Mouse (Mus musculus) spleen, postnatal 36 days (tissue): ENCODE results near the gene Rcor3.

Experiments
- DNase-seq, 2 experiments: peaks; one replicate each; pipeline ENCODE4 v3.0.0; 2022; ENCODE audit warnings: low spot score in 2 of 2, mixed read lengths in 1 of 2

Gene Rcor3

GRCm38 (mm10) chr1:192070618-192071051 is 67.2 kb downstream of the Rcor3 start:
- no peak for DNase-seq

- DNase-seq = no peak
Measured at GRCm38 (mm10) chr1:192069971-192070591, 67.8 kb downstream of the Rcor3 start.

GRCm38 (mm10) chr1:192068188-192068587 is 69.7 kb downstream of the Rcor3 start:
- DNase-seq = no peak

DNA sequence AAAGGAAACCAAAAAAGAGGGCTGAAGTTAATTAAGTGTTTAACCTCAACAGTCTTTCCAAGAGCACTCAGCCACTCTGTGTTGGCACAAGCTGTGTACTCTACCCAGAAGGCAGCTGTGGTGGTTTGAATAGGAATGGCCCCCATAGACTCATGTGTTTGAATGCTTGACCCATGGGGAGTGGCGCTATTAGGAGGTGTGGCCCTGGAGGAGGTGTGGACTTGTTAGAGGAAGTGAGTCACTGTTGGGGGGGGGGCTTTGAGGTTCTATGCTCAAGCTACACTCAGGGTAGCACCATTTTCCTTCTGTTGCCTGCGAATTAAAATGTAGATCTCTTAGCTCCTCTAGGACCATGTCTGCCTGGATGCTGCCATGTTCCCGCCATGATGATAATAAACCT is 70.9 kb downstream of the Rcor3 start:
- no peak for DNase-seq

GRCm38 (mm10) chr1:192063209-192063946 is 74.5 kb downstream of the Rcor3 start:
- no peak for DNase-seq

DNA sequence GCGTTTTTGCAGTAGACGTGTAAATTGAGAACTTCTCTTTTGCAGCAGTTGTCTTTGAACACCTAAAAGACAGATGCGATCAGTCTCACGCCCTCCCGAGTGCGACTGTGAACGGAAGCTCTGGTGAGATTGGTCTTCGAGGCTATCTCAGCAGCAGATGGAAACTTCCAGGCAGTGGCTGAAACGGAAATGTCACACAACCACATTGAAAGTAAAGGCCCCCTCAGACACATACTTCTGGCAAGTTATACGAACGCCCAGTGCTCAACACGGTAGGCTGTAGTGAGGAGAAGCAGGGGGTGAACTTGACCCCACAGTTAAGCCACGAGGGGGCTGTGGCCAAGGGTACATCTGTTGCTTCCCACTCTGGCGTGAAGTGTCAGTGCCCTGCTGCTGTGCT is 75.2 kb downstream of the Rcor3 start:
- no peak for DNase-seq

- no peak for DNase-seq
Measured at GRCm38 (mm10) chr1:192061666-192062306, 76.1 kb downstream of the Rcor3 start.

DNA sequence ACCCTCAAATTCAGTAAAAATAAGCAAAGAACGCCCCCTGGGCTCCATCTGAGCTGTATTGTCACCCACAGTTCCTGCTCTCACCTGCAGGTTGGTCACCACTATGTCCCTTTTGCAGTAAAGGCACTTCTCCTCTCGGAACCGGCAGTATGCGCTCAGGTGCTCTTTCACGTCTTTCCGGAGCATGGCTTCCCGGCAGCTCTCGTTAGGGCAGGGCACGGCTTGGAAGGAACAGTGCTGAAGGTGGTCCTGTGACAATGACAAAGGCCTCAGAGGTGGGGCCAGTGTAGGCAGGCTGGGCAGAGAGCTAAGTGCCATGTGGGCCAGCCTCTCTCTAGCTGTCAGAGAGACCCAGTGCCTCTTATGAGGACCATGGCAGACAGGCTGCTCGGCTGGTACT is 79.0 kb downstream of the Rcor3 start:
- no peak for DNase-seq

DNA sequence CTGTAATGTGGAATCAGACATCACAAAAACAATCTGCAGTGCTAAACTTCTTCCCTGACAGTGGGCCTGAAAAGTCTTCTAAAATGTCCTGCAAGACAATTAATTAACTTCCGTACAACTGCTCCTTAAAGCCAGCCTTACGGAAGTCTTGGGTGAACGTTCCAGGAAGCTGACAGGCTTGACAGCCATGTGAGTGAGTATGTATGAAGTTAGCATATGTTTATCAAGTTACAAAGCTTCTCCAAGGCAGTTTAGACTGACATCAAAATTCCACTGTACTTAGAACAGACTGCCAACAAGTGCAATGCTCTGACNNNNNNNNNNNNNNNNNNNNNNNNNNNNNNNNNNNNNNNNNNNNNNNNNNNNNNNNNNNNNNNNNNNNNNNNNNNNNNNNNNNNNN is 84.1 kb downstream of the Rcor3 start:
- DNase-seq = no peak

DNA sequence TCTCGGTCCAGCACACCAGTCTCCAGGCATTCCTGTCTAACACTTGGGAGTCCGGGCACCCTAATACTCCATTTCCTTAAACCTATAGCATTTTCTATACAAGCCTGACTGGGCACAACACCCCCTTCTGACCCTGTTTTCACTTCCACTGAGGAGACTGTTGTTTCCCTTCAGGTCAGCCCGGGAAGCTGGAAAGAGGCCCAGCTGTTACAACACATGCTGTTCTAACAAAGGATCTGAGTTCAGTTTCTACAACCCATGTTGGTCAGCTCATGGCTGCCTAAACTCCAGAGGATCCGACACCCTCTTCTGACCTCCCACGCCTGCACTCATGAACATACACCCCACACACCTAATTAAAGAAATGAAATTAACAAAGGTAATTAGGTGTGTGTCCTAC is 84.9 kb downstream of the Rcor3 start:
- DNase-seq = no peak

GRCm38 (mm10) chr1:192052461-192052860 is 85.4 kb downstream of the Rcor3 start:
- DNase-seq = no peak
